ENCODE assay signal across 8 mouse cellular contexts in genomic region chr4:154299541-154300271, GRCm38 (mm10). TPM values are rescaled to one million over a fixed set of nuclear protein-coding genes. Genes with fewer than 3 reads are reported as not detected.
DNase-seq lines count a peak whose midpoint lies in the region; ATAC-seq and TF ChIP-seq lines count a peak whose summit lies in the region.

No protein-coding gene starts in this region.

- H3K9ac ChIP-seq in forebrain, embryonic 14.5 days (ENCODE audit: low read length), result peak overlapping the region; percentile 46
- H3K9ac ChIP-seq in kidney, embryonic 15.5 days, result peak overlapping the region; percentile 37
- H3K9ac ChIP-seq in lung, postnatal 0 days (replicated peaks; ENCODE audit: low read depth), result 0 out of 2 replicates have a peak overlapping the region, but pooled peaks have one; percentile 26

- peaks cover 3% of the 10 kb centered on the region; the same call in 1 of the 2 replicates for H3K4me1 ChIP-seq in spleen, adult 2 months (ENCODE audit: control insufficient read depth, insufficient read depth, insufficient read length)
- H3K4me1 ChIP-seq in forebrain, embryonic 14.5 days (ENCODE audit: control insufficient read depth, insufficient read depth, low read length), result no peaks in the 10 kb centered on the region
- H3K4me1 ChIP-seq in kidney, embryonic 15.5 days, result peaks cover 59% of the 10 kb centered on the region
- no peaks in the 10 kb centered on the region; the same call in 1 of the 2 replicates for H3K4me1 ChIP-seq in lung, postnatal 0 days (ENCODE audit: insufficient read depth, low read depth, low read length)

- no peaks in the 10 kb centered on the region for H3K27me3 ChIP-seq in spleen, adult 2 months (ENCODE audit: control insufficient read depth, insufficient read depth, low read length)
- peaks cover 28% of the 10 kb centered on the region for H3K27me3 ChIP-seq in forebrain, embryonic 14.5 days (replicated peaks; ENCODE audit: control insufficient read depth, insufficient read depth, low read length)
- peaks cover 41% of the 10 kb centered on the region for H3K27me3 ChIP-seq in kidney, embryonic 15.5 days
- H3K27me3 ChIP-seq in lung, postnatal 0 days (replicated peaks; ENCODE audit: insufficient read depth, low read length), result no peaks in the 10 kb centered on the region; the same call in 1 of the 2 replicates

- 0 out of 2 replicates have a peak, but pooled peaks have one; percentile 34 for ATAC-seq in forebrain, embryonic 14.5 days
- ATAC-seq in kidney, embryonic 15.5 days (replicated peaks; ENCODE audit: low FRiP score), result peak; percentile 77
- ATAC-seq in lung, postnatal 0 days, result peak; percentile 94

- no peak for DNase-seq in spleen, adult 2 months (ENCODE audit: low read depth in 1 of 2, low spot score in 2 of 2)
- DNase-seq in spleen, postnatal 14 days (ENCODE audit: low spot score in 2 of 2), result no peak
- no peak for DNase-seq in forebrain, embryonic 14.5 days (ENCODE audit: low spot score)
- DNase-seq in lung, postnatal 0 days (ENCODE audit: low spot score), result peak; percentile 88
- peak; percentile 34 for DNase-seq in testis, postnatal 14 days (ENCODE audit: low spot score)
- DNase-seq in layer of hippocampus, adult 9-11 months, result no peak
- no peak for DNase-seq in spleen, postnatal 10 days (ENCODE audit: low spot score in 2 of 2)

- peak overlapping the region; percentile 71 for H3K4me2 ChIP-seq in forebrain, embryonic 14.5 days (ENCODE audit: low read length)
- peak overlapping the region; percentile 82 for H3K4me2 ChIP-seq in kidney, embryonic 15.5 days
- H3K4me2 ChIP-seq in lung, postnatal 0 days (replicated peaks; ENCODE audit: low read depth, low read length), result peak overlapping the region; percentile 62

- no peaks in the 10 kb centered on the region for H3K9me3 ChIP-seq in forebrain, embryonic 14.5 days (replicated peaks; ENCODE audit: control insufficient read depth, low read length)
- H3K9me3 ChIP-seq in kidney, embryonic 15.5 days (replicated peaks), result no peaks in the 10 kb centered on the region
- H3K9me3 ChIP-seq in lung, postnatal 0 days (ENCODE audit: low read length), result no peaks in the 10 kb centered on the region

- TF ChIP-seq CTCF in spleen, adult 2 months (IDR thresholded peaks at IDR 0.05; ENCODE audit: extremely low read depth, insufficient read depth, insufficient read length, insufficient replicate concordance), result no peak
- no peak for TF ChIP-seq CTCF in lung, postnatal 0 days (IDR thresholded peaks at IDR 0.05)

- no peak for TF ChIP-seq EP300 in lung, postnatal 0 days (IDR thresholded peaks at IDR 0.05)

- no peaks in the 10 kb centered on the region for H3K36me3 ChIP-seq in spleen, adult 2 months (ENCODE audit: control insufficient read depth, insufficient read depth, low read length)
- H3K36me3 ChIP-seq in forebrain, embryonic 14.5 days (ENCODE audit: control insufficient read depth, insufficient read depth, low read length), result no peaks in the 10 kb centered on the region
- no peaks in the 10 kb centered on the region for H3K36me3 ChIP-seq in kidney, embryonic 15.5 days
- H3K36me3 ChIP-seq in lung, postnatal 0 days (ENCODE audit: insufficient read depth, low read length), result no peaks in the 10 kb centered on the region

- 6% methylated on average over 38 of the region's 66 CpGs for WGBS in spleen, adult 2 months
- WGBS in forebrain, embryonic 14.5 days, result 2% methylated on average over 55 of the region's 66 CpGs
- under 1% methylated on average over 64 of the region's 66 CpGs for WGBS in kidney, embryonic 15.5 days
- 5% methylated on average over 49 of the region's 66 CpGs for WGBS in lung, postnatal 0 days

- TF ChIP-seq POLR2A in spleen, adult 2 months (IDR thresholded peaks at IDR 0.05; ENCODE audit: low read depth, low read length), result no peak

- peak overlapping the region; percentile 15; the same call in 1 of the 2 replicates for H3K4me3 ChIP-seq in spleen, adult 2 months (ENCODE audit: extremely low read depth, insufficient read depth, insufficient read length)
- H3K4me3 ChIP-seq in forebrain, embryonic 14.5 days (ENCODE audit: low read depth, low read length), result peak overlapping the region; percentile 42
- H3K4me3 ChIP-seq in kidney, embryonic 15.5 days (replicated peaks), result peak overlapping the region; percentile 51
- H3K4me3 ChIP-seq in lung, postnatal 0 days (ENCODE audit: low read depth, low read length), result peak overlapping the region; percentile 51

- no peak overlapping the region for H3K27ac ChIP-seq in spleen, adult 2 months (ENCODE audit: insufficient read depth, low read length)
- H3K27ac ChIP-seq in forebrain, embryonic 14.5 days (ENCODE audit: low read depth, low read length), result no peak overlapping the region
- H3K27ac ChIP-seq in kidney, embryonic 15.5 days, result peak overlapping the region; percentile 88
- peak overlapping the region; percentile 75 for H3K27ac ChIP-seq in lung, postnatal 0 days (ENCODE audit: low read length)

RNA-seq across cellular contexts. Expression of gene Arhgef16, which starts 1.8 kb away (rescaled TPM):
- polyA plus RNA-seq in spleen, adult 2 months (2012; rRNA removed), result 0.72 and 1.1 TPM in 2 replicates
- 0.32 and 0.56 TPM in 2 replicates for polyA plus RNA-seq in forebrain, embryonic 14.5 days (2014; fragmentation: Nextera tagmentation; extraction: Ambion mirVana)
- 32.2 and 34.2 TPM in 2 replicates for polyA plus RNA-seq in kidney, embryonic 15.5 days (2015; fragmentation: Nextera tagmentation; extraction: Ambion mirVana)
- 15.9 and 20.2 TPM in 2 replicates for polyA plus RNA-seq in lung, postnatal 0 days (2015; fragmentation: Nextera tagmentation; extraction: Ambion mirVana)

RNA-seq across cellular contexts. Expression of gene B230104I21Rik, which starts 36.2 kb away (rescaled TPM):
- polyA plus RNA-seq in spleen, adult 2 months (2012; rRNA removed), result not detected in 2 replicates
- not detected in 2 replicates for polyA plus RNA-seq in forebrain, embryonic 14.5 days (2014; fragmentation: Nextera tagmentation; extraction: Ambion mirVana)
- polyA plus RNA-seq in kidney, embryonic 15.5 days (2015; fragmentation: Nextera tagmentation; extraction: Ambion mirVana), result not detected in 2 replicates
- polyA plus RNA-seq in lung, postnatal 0 days (2015; fragmentation: Nextera tagmentation; extraction: Ambion mirVana), result not detected in 2 replicates

Comparison
In these comparisons a context has a peak if more than half of its experiments do, and no peak if none do; other contexts are left out.
1. DNase-seq: peak in lung, postnatal 0 days (single experiment) and testis, postnatal 14 days (single experiment); none in spleen, adult 2 months (0 of 2), spleen, postnatal 14 days (0 of 2), forebrain, embryonic 14.5 days (single experiment), layer of hippocampus, adult 9-11 months (single experiment) and spleen, postnatal 10 days (0 of 2).
2. H3K27ac ChIP-seq: peak in kidney, embryonic 15.5 days (single experiment) and lung, postnatal 0 days (single experiment); none in spleen, adult 2 months (single experiment) and forebrain, embryonic 14.5 days (single experiment).
3. ATAC-seq: peak in every context shown above with its lines; median percentile 94 in lung, postnatal 0 days; 77 in kidney, embryonic 15.5 days; 34 in forebrain, embryonic 14.5 days.
4. Peak in every context shown above with its lines, with median percentiles within 50 percentile points of each other: H3K4me3 ChIP-seq, H3K4me2 ChIP-seq and H3K9ac ChIP-seq.